Mouse (Mus musculus) heart, adult 2 months (tissue): ENCODE measurements around the gene F10. TPM values are rescaled to one million over a fixed set of nuclear protein-coding genes. Genes with fewer than 3 reads are reported as not detected.

Source experiments
- DNase-seq, 2 experiments: peaks; one replicate each; pipeline ENCODE4 v3.0.0; 2021
- H3K27ac ChIP-seq: fragments of 200-600 bp; 2 replicates; pipeline ENCODE4 v1.8.1; 2022
- H3K27me3 ChIP-seq: fragments of 200-500 bp; 2 replicates; pipeline ENCODE4 v1.6.1; 2012; ENCODE audit warnings: mild to moderate bottlenecking, low read length, inconsistent platforms, mixed read lengths; ENCODE audit not compliant: control insufficient read depth, insufficient read depth
- H3K36me3 ChIP-seq: fragments of 200-500 bp; 2 replicates; pipeline ENCODE4 v1.6.1; 2012; ENCODE audit warnings: low read length, inconsistent platforms; ENCODE audit not compliant: control insufficient read depth, insufficient read depth
- H3K4me1 ChIP-seq: fragments of 200-500 bp; 2 replicates; pipeline ENCODE4 v1.6.1; 2011; ENCODE audit warnings: low read length; ENCODE audit not compliant: control insufficient read depth, insufficient read depth
- H3K4me3 ChIP-seq: fragments of 200-600 bp; 2 replicates; pipeline ENCODE4 v1.8.1; 2022
- H3K79me2 ChIP-seq: fragments of 200-500 bp; replicated peaks from 2 replicates; pipeline ENCODE4 v1.6.1; 2012; ENCODE audit warnings: mild to moderate bottlenecking, inconsistent platforms, low read length, moderate library complexity, mixed read lengths; ENCODE audit not compliant: control insufficient read depth, insufficient read depth
- H3K9ac ChIP-seq: fragments of 200-500 bp; 2 replicates; pipeline ENCODE4 v1.6.1; 2012; ENCODE audit warnings: low read depth, mild to moderate bottlenecking, control low read depth, inconsistent platforms, low read length, mixed read lengths
- CTCF ChIP-seq: fragments of 200-600 bp; IDR thresholded peaks from 2 replicates; pipeline ENCODE4 v1.8.1; 2022; ENCODE audit warnings: antibody characterized with exemption, mild to moderate bottlenecking, moderate library complexity
- EP300 ChIP-seq: fragments of 200-500 bp; IDR thresholded peaks from 2 replicates; pipeline ENCODE4 v1.6.1; 2011; ENCODE audit warnings: low read depth, low read length, control low read depth; ENCODE audit not compliant: insufficient read depth
- POLR2A ChIP-seq: fragments of 200-500 bp; IDR thresholded peaks from 2 replicates; pipeline ENCODE4 v1.6.1; 2011; ENCODE audit warnings: mild to moderate bottlenecking, low read depth, low read length, control low read depth; ENCODE audit not compliant: insufficient read depth
- WGBS: fragments of 180-500 bp; shearing (Covaris S2); methylation state at CpG from one replicate; pipeline ENCODE4 v1.1.7; 2018; 5-methylcytosine and 5-hydroxymethylcytosine counted together
- intact Hi-C: fragments of 180-260 bp; cut with DNase I; formaldehyde crosslinking; loops from one replicate; pipeline ENCODE4 v1.15.1; 2025
- polyA plus RNA-seq: library from polyadenylated mRNA; depleted of rRNA; stranded (reverse); fragments of >200 nt; gene quantifications from 2 replicates; pipeline ENCODE4 v1.2.3, GENCODE M21; 2012
- total RNA-seq, 2 experiments: library from RNA; stranded (reverse); gene quantifications; 2 replicates each; pipeline ENCODE4 v1.2.3; 2021

Gene F10
- total and polyA plus RNA-seq, 3 experiments = 0.33 to 0.96 (median 0.60) TPM

DNA sequence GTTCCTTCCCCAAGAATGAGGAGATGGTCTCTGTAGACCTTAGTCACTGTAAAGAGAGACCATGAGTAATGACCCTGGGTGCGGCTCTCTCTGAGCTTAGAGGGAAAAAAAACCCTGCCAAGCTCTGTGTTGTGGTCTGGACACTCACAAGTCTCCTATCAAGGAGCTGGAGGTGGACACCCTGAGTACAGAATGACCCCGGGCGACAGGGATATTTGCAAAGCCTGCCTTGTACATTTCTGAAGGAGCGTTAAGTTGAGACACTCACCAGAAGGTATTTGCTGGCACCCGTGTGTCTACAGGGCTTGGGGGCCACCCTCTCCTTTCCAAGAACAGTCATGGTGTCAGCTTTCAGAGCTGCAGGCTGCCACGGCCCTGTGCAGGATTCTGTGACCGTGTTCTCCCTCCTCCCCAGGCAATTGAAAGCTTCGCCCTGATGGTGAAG lies 40.3 kb upstream of the F10 start:
- DNase-seq = peak in 1 of 2 experiments; percentile 28
- no peak overlapping the region for H3K4me3 ChIP-seq
- H3K36me3 ChIP-seq = no peaks in the 10 kb centered on the region
- H3K4me1 ChIP-seq = peaks cover 2% of the 10 kb centered on the region; the same call in 1 of the 2 replicates
- no peak overlapping the region for H3K27ac ChIP-seq
- no peak overlapping the region for H3K9ac ChIP-seq
- intact Hi-C loops = no loop called here
- 35% methylated on average over 8 of the region's 8 CpGs for WGBS
- no peaks in the 10 kb centered on the region; the same call in 1 of the 2 replicates for H3K79me2 ChIP-seq
- TF ChIP-seq POLR2A = no peak
- no peak for TF ChIP-seq EP300
- no peak for TF ChIP-seq CTCF
- H3K27me3 ChIP-seq = no peaks in the 10 kb centered on the region

DNA sequence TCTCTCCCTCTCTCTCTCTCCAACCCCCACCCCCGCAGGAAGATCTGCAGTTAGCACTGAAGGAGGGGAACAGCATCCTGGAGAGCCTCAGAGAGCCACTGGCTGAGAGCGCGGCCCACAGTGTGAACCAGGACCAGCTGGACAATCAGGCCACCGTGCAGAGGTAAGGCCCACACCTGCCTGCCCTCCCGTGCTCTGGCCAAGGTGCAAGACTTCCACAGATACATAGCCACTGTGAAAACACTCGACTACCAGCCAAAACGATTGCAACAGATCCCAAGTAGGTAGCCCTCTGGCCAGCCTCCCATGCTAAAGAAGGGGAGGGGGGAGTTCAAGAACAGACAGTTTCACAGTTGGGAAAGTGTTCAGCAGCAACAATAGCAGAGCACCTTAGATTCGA lies 38.8 kb upstream of the F10 start:
- no peak overlapping the region for H3K27ac ChIP-seq
- 77% methylated on average over 8 of the region's 8 CpGs for WGBS
- no peaks in the 10 kb centered on the region for H3K27me3 ChIP-seq
- no peak overlapping the region for H3K9ac ChIP-seq
- H3K79me2 ChIP-seq = no peaks in the 10 kb centered on the region; the same call in 1 of the 2 replicates
- DNase-seq = no peak
- H3K36me3 ChIP-seq = no peaks in the 10 kb centered on the region
- intact Hi-C loops = no loop called here
- peaks cover 2% of the 10 kb centered on the region; the same call in 1 of the 2 replicates for H3K4me1 ChIP-seq
- no peak for TF ChIP-seq EP300
- TF ChIP-seq POLR2A = no peak
- TF ChIP-seq CTCF = no peak
- no peak overlapping the region for H3K4me3 ChIP-seq

- 19% methylated on average over 9 of the region's 9 CpGs for WGBS
- Histone ChIP-seq H3K4me3 (no peak overlapping the region), H3K27me3 (no peaks in the 10 kb centered on the region), H3K4me1 (peaks cover 2% of the 10 kb centered on the region; the same call in 1 of the 2 replicates), H3K36me3 (no peaks in the 10 kb centered on the region), H3K9ac (no peak overlapping the region), H3K79me2 (no peaks in the 10 kb centered on the region), H3K27ac (no peak overlapping the region)
- intact Hi-C loops = no loop called here
- DNase-seq = peak; percentile 42 to 45
- no peak for TF ChIP-seq CTCF
- no peak for TF ChIP-seq EP300
- no peak for TF ChIP-seq POLR2A
Measured at GRCm38 (mm10) chr8:12999793-13000192, 37.3 kb upstream of the F10 start.

GRCm38 (mm10) chr8:13007458-13007857 lies 29.6 kb upstream of the F10 start:
- no peak overlapping the region for H3K9ac ChIP-seq
- no peaks in the 10 kb centered on the region for H3K36me3 ChIP-seq
- no peak for DNase-seq
- intact Hi-C loops = no loop called here
- no peaks in the 10 kb centered on the region for H3K4me1 ChIP-seq
- 66% methylated on average over 4 of the region's 4 CpGs for WGBS
- no peak overlapping the region for H3K4me3 ChIP-seq
- no peaks in the 10 kb centered on the region for H3K27me3 ChIP-seq
- H3K27ac ChIP-seq = no peak overlapping the region
- H3K79me2 ChIP-seq = no peaks in the 10 kb centered on the region
- TF ChIP-seq CTCF = no peak
- no peak for TF ChIP-seq EP300
- no peak for TF ChIP-seq POLR2A

- no peak overlapping the region for H3K9ac ChIP-seq
- DNase-seq = no peak
- no peaks in the 10 kb centered on the region for H3K36me3 ChIP-seq
- H3K4me1 ChIP-seq = no peaks in the 10 kb centered on the region
- no peak overlapping the region for H3K4me3 ChIP-seq
- WGBS = 52% methylated on average over 4 of the region's 4 CpGs
- H3K27ac ChIP-seq = no peak overlapping the region
- no peak for TF ChIP-seq CTCF
- TF ChIP-seq POLR2A = no peak
- TF ChIP-seq EP300 = no peak
- intact Hi-C loops = no loop called here
- no peaks in the 10 kb centered on the region for H3K27me3 ChIP-seq
- no peaks in the 10 kb centered on the region for H3K79me2 ChIP-seq
Measured at GRCm38 (mm10) chr8:13010313-13010712, 26.8 kb upstream of the F10 start.

DNA sequence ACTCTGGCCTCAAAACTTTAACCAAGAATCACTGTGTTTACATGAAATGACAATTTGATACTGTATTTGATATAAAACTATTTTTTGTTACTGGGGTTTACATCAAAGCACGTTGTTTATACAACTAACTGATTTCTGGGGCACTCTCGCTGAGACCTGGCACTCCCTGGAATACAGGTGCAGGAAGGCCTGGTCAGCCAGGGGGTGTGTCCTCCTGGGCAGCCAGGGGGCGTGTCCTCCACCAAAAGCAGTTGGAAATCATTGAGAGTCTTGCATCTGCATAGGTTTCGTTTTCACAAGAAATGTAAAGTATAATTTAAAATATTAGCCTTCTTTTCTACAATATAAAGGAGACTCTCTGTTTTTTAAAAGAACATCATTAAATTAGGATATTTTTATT lies 17.5 kb upstream of the F10 start:
- 64% methylated on average over 4 of the region's 4 CpGs for WGBS
- no peak for DNase-seq
- no peaks in the 10 kb centered on the region; the same call in 1 of the 2 replicates for H3K4me1 ChIP-seq
- intact Hi-C loops = no loop called here
- H3K36me3 ChIP-seq = no peaks in the 10 kb centered on the region
- no peak overlapping the region for H3K4me3 ChIP-seq
- TF ChIP-seq EP300 (no peak), POLR2A (no peak), CTCF (no peak)
- no peak overlapping the region for H3K9ac ChIP-seq
- no peaks in the 10 kb centered on the region for H3K79me2 ChIP-seq
- H3K27ac ChIP-seq = no peak overlapping the region
- H3K27me3 ChIP-seq = no peaks in the 10 kb centered on the region

- no peak overlapping the region for H3K27ac ChIP-seq
- intact Hi-C loops = no loop called here
- no peaks in the 10 kb centered on the region for H3K36me3 ChIP-seq
- no peak for DNase-seq
- no peak overlapping the region for H3K9ac ChIP-seq
- 91% methylated on average over 8 of the region's 8 CpGs for WGBS
- no peaks in the 10 kb centered on the region; the same call in 1 of the 2 replicates for H3K4me1 ChIP-seq
- H3K27me3 ChIP-seq = no peaks in the 10 kb centered on the region
- H3K79me2 ChIP-seq = no peaks in the 10 kb centered on the region
- TF ChIP-seq CTCF (no peak), POLR2A (no peak), EP300 (no peak)
- no peak overlapping the region for H3K4me3 ChIP-seq
Measured at GRCm38 (mm10) chr8:13021830-13022229, 15.3 kb upstream of the F10 start.
